Mouse (Mus musculus): ENCODE data around the gene Nxt2.
"Not testable (repeated sequence)": the region's sequence is repeated elsewhere in the genome, so short reads cannot be mapped to it uniquely, and the experiment has no call there.

The Nxt2 gene

DNA sequence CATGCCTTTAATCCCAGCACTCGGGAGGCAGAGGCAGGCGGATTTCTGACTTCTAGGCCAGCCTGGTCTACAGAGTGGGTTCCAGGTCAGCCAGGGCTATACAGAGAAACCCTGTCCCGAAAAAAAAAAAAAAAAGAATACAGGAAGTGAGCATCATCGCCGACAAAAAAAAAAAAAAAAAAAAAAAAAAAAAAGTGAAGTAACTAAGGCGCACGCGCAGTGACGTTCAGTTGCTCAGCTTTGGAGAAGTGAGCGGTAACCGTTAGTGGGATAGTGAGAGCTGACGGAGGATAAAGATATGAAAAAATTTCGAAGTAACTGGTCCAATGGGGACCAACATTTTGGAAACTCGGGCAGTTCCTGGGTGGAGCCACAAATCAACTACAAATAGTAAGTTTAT lies at the start of gene Nxt2:
Gene Nxt2, plus strand, starts transcription at position 229 of the 400 bp plus-strand sequence.
- DNase-seq (ENCODE audit: extremely low spot score), result no peak

DNA sequence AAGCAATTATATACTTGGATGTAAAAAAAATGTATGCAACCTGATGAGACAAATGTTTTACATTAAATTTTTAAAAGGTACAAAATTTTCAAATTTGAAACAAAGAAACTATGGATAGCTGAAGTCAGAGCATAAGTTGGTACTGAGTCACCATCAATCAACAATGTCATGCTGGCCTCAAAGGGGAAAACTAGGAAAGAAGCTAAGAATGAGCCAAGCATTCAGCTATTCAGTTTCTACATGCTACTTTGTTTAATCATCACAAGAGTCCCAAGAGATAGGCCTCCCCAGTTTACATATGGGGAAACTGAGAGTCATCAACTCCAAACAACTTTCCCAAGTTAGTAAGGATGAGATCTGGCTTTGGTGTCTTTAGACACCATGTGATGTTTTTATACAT lies 49.6 kb upstream of the Nxt2 start:
- no peak for DNase-seq (ENCODE audit: extremely low spot score)

- DNase-seq (ENCODE audit: extremely low spot score), result no peak
Observed at GRCm38 (mm10) chrX:142182026-142182425, 44.5 kb upstream of the Nxt2 start.

- peak; percentile 49 for DNase-seq (ENCODE audit: extremely low spot score)
Observed at GRCm38 (mm10) chrX:142189023-142189703, 37.4 kb upstream of the Nxt2 start.

DNA sequence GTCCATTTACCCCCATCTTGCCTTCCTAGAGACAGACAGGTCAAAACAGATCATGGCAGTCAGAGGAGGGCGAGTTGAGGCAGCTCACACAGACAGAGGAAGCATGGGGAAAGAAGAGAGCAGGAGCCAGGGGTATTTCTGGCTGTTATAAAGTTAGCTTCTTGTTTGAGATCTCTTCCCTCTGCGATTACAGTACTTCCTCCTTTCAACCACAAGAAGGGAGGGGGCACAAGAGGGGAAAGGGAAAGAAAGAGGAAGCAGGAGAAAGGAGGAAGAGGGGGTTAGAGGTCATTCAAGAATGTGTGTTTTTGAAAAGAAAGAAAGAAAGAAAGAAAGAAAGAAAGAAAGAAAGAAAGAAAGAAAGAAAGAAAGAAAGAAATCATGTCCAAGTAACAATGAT lies 36.2 kb upstream of the Nxt2 start:
- no peak for DNase-seq (ENCODE audit: extremely low spot score)

- DNase-seq (ENCODE audit: extremely low spot score), result no peak
Observed at GRCm38 (mm10) chrX:142194420-142194819, 32.1 kb upstream of the Nxt2 start.

DNA sequence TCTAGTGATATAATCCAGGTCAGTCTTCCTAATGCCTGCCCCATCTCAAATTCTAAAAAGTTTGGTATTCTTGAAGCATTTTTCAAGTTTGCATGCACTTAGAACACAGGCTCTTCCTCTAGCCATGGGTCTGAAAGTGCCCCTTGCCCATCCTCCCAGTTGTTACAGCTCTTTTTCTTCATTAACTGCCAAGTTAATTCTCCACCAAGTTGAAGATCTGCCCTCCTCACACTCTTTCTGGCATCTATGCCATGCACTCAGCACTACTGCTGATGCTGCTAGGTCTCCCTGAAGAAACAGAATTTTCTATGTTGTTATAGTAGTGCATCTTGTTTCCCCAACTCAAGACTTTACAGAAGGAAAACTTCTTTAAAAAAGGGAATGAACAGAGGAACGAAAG lies 31.0 kb upstream of the Nxt2 start:
- DNase-seq (ENCODE audit: extremely low spot score), result no peak

- no peak for DNase-seq (ENCODE audit: extremely low spot score)
Observed at GRCm38 (mm10) chrX:142196831-142197230, 29.7 kb upstream of the Nxt2 start, which contains the start of gene Gucy2f. Gucy2f (minus strand) TSS chrX:142196931.

DNA sequence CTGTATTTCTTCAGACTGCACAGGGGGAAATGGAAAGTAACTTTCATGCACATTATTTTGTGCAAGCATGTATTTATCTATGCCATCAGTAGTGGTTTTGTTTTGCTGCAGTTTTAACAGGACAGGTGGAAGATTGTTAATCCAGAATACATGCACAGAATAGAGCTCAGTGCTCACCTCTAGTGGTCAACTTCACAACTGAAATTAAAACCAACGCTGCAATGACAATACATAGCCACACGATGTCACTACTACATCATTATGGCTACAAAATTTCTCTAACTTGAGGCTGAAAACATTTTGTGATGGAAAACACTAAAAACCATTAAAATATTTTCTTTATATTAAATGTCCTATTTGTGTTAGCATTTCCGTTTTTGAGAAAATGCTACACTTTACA lies 26.3 kb upstream of the Nxt2 start:
- DNase-seq (ENCODE audit: extremely low spot score), result peak; percentile 15

- peak; percentile 54 for DNase-seq (ENCODE audit: extremely low spot score)
Observed at GRCm38 (mm10) chrX:142227398-142228054, 956 bp downstream of the Nxt2 start.

- peak; percentile 63 for DNase-seq (ENCODE audit: extremely low spot score)
Observed at GRCm38 (mm10) chrX:142228055-142228768, 1.6 kb downstream of the Nxt2 start.

DNA sequence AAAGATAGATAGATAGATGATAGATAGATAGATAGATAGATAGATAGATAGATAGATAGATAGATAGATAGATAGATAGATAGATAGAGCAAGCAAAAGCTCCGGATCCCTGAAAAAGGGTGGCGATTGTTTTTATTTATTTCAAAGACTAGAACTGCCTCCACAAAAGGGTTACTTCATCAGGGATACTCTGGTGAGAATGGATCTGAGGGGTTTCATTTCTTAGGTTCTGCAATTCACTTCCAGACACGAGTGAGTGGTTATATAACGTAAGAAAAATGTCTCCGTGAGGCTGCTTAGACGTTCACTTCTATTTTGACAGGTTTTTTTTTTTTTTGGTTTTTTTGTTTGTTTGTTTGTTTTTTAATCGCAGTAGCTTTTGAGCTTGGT lies 2.2 kb downstream of the Nxt2 start:
- no peak for DNase-seq (ENCODE audit: extremely low spot score)

DNA sequence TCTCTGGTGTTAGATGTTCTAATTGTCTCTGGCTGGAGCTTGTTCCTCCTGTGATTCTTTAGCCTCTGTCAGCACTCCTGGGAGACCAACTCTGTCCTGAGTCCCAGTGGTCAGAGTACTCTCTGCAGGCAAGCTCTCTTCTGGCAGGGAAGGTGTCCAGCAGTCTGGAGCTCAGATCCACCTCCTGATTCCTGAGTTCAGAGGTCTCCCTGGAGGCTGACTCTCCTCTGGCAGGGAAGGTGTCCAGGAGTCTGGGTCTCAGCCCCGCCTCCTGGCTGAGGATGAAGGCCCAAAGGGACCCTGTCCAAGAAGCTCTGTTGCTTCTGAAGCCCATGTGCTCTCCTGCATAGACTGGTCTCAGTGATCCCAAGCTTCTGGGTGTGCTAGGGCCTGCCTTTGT lies 9.6 kb downstream of the Nxt2 start:
- DNase-seq (ENCODE audit: extremely low spot score), result not testable (repeated sequence)

DNA sequence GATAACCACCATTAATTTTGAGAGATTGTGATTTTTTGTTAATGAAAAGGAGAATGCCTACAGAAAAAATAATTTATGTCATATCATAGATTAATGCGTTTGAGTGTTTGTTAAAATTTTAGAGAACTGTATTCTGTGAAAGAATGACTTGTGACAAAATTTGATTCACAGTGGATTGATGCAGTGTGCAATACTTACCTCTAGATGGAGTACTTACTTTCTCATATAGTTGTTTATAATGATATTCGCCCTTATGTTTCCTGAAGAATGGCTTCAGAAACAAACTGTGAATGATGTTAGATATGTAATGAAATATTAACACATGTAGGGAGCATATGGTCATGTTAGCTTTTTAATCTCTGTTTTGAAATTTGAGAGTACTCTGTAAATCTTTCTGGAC lies 10.5 kb downstream of the Nxt2 start:
- DNase-seq (ENCODE audit: extremely low spot score), result no peak

GRCm38 (mm10) chrX:142245682-142246327 lies 19.2 kb downstream of the Nxt2 start:
- DNase-seq (ENCODE audit: extremely low spot score), result no peak

- no peak for DNase-seq (ENCODE audit: extremely low spot score)
Observed at GRCm38 (mm10) chrX:142250008-142250736, 23.6 kb downstream of the Nxt2 start.

DNA sequence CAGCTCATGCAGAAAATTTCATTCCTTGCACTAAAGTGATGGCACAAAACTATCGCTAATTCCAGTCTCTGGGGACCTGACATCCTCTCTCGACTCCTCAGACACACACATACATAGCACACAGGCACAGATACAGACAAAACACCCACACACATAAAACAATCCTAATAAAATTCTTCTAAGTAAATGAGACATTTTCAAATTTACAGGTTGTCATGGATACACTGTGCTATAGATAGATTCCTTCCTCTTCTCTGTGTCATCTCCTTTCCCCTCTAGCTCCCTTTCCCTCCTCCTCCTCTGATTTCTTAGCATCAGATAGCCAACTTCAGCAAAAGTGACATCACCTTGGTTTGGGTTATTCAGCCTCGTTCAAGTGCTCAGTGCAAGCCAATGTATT lies 49.5 kb downstream of the Nxt2 start:
- no peak for DNase-seq (ENCODE audit: extremely low spot score)

- DNase-seq (ENCODE audit: extremely low spot score), result no peak
Observed at GRCm38 (mm10) chrX:142276573-142276972, 50.0 kb downstream of the Nxt2 start.

DNA sequence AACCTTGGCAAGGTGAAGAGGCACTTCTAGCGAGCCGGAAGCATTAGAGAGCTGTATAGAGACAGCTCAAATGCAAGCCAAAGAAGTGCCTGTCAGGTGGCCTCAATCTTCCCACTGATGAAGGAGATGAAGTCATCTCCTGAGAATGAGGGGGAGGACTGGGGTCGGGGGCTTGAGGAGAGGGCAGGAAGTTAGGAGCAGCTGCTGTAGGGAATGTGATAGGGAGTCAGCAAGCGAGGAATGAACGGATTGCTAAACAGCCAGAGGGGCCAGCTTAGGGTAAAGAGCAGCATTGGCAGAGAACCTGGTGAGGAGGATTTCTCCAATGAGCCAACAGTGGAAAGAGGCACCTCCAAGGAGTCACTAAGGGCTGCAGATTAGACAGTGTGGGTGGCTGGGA lies 59.3 kb downstream of the Nxt2 start:
- DNase-seq (ENCODE audit: extremely low spot score), result no peak
